Mouse (Mus musculus) heart, embryonic 13.5 days (tissue): ENCODE results near the gene Gopc. TPM values are rescaled to one million over a fixed set of nuclear protein-coding genes. Genes with fewer than 3 reads are reported as not detected.
"Not testable (repeated sequence)": the region's sequence is repeated elsewhere in the genome, so short reads cannot be mapped to it uniquely, and the experiment has no call there.

ENCODE experiments used
- ATAC-seq: fragments of 200-750 bp; cut with Nextera tagmentation; 2 replicates; pipeline ENCODE4 v1.8.0; 2017; ENCODE audit warnings: moderate TSS enrichment; ENCODE audit not compliant: insufficient number of reproducible peaks, low FRiP score, low TSS enrichment; ENCODE audit errors: extremely low read depth
- H3K27ac ChIP-seq: fragments of 300-500 bp; sonication (generic); replicated peaks from 2 replicates; pipeline ENCODE4 v1.5.1; 2015; ENCODE audit warnings: moderate library complexity, mild to moderate bottlenecking, inconsistent platforms
- H3K27me3 ChIP-seq: fragments of 300-500 bp; sonication (generic); replicated peaks from 2 replicates; pipeline ENCODE4 v1.6.1; 2015; ENCODE audit warnings: mild to moderate bottlenecking, inconsistent platforms
- H3K36me3 ChIP-seq: fragments of 300-500 bp; sonication (generic); 2 replicates; pipeline ENCODE4 v1.6.1; 2015; ENCODE audit warnings: mild to moderate bottlenecking, inconsistent platforms
- H3K4me1 ChIP-seq: fragments of 300-500 bp; sonication (generic); 2 replicates; pipeline ENCODE4 v1.6.1; 2015; ENCODE audit warnings: inconsistent platforms
- H3K4me2 ChIP-seq: fragments of 300-500 bp; sonication (generic); 2 replicates; pipeline ENCODE4 v1.6.1; 2015; ENCODE audit warnings: inconsistent platforms, mild to moderate bottlenecking, moderate library complexity
- H3K4me3 ChIP-seq: fragments of 300-500 bp; sonication (generic); 2 replicates; pipeline ENCODE4 v1.5.1; 2015; ENCODE audit warnings: moderate library complexity, mild to moderate bottlenecking, inconsistent platforms
- H3K9ac ChIP-seq: fragments of 300-500 bp; sonication (generic); 2 replicates; pipeline ENCODE4 v1.6.1; 2015; ENCODE audit warnings: inconsistent platforms, mild to moderate bottlenecking, moderate library complexity
- H3K9me3 ChIP-seq: fragments of 300-500 bp; sonication (generic); 2 replicates; pipeline ENCODE4 v1.6.1; 2016; ENCODE audit warnings: inconsistent platforms
- WGBS: fragments of 180-500 bp; shearing (Covaris S2); methylation state at CpG from one replicate; pipeline ENCODE4 v1.1.7; 2015; ENCODE audit warnings: mixed read lengths; 5-methylcytosine and 5-hydroxymethylcytosine counted together
- polyA plus RNA-seq: library from polyadenylated mRNA; unstranded; fragments of >200 nt; fragmentation: Nextera tagmentation; extraction: Ambion mirVana; gene quantifications from 2 replicates; pipeline ENCODE4 v1.2.1, GENCODE M21; 2015

Gene Gopc
- polyA plus RNA-seq, 1 experiment from 2014 or later: 12.4 TPM

GRCm38 (mm10) chr10:52293921-52294577, 87.9 kb downstream of the Gopc start:
- Histone ChIP-seq H3K4me3 (no peak overlapping the region), H3K4me1 (peaks cover 12% of the 10 kb centered on the region; the same call in 1 of the 2 replicates), H3K36me3 (0 out of 2 replicates have a peak, but pooled peaks cover 2% of the 10 kb centered on the region), H3K4me2 (no peak overlapping the region), H3K9me3 (no peaks in the 10 kb centered on the region), H3K9ac (no peak overlapping the region), H3K27me3 (no peaks in the 10 kb centered on the region), H3K27ac (no peak overlapping the region)
- WGBS: 59% methylated on average over 4 of the region's 4 CpGs
- ATAC-seq: no peak

- not testable (repeated sequence) for ATAC-seq, H3K9ac ChIP-seq, H3K27me3 ChIP-seq, H3K4me1 ChIP-seq, H3K4me2 ChIP-seq, H3K9me3 ChIP-seq, H3K36me3 ChIP-seq, H3K4me3 ChIP-seq, H3K27ac ChIP-seq
- WGBS: 53% methylated on average over 1 of the region's 1 CpGs
These were observed 89.5 kb downstream of the Gopc start for GRCm38 (mm10) chr10:52292391-52292790.

- H3K4me1 ChIP-seq: peaks cover 3% of the 10 kb centered on the region; the same call in 1 of the 2 replicates
- no peak overlapping the region for H3K4me2 ChIP-seq
- no peak overlapping the region for H3K27ac ChIP-seq
- no peaks in the 10 kb centered on the region for H3K27me3 ChIP-seq
- H3K4me3 ChIP-seq: no peak overlapping the region
- H3K9me3 ChIP-seq: no peaks in the 10 kb centered on the region
- no peak overlapping the region for H3K9ac ChIP-seq
- 0 out of 2 replicates have a peak, but pooled peaks cover 7% of the 10 kb centered on the region for H3K36me3 ChIP-seq
- WGBS: 80% methylated on average over 3 of the region's 3 CpGs
- ATAC-seq: no peak
These were observed 92.7 kb downstream of the Gopc start for GRCm38 (mm10) chr10:52289261-52289660.

GRCm38 (mm10) chr10:52287852-52288533, 93.9 kb downstream of the Gopc start:
- H3K4me2 ChIP-seq: no peak overlapping the region
- H3K4me1 ChIP-seq: no peaks in the 10 kb centered on the region; the same call in 1 of the 2 replicates
- H3K9ac ChIP-seq: no peak overlapping the region
- WGBS: 72% methylated on average over 5 of the region's 5 CpGs
- no peak for ATAC-seq
- H3K27ac ChIP-seq: no peak overlapping the region
- H3K27me3 ChIP-seq: no peaks in the 10 kb centered on the region
- H3K36me3 ChIP-seq: 0 out of 2 replicates have a peak, but pooled peaks cover 9% of the 10 kb centered on the region
- no peaks in the 10 kb centered on the region for H3K9me3 ChIP-seq
- no peak overlapping the region for H3K4me3 ChIP-seq

Other genes with a start within 250 kb of the Gopc start
- not detected in 2 replicates for gene Ros1, start 186.9 kb downstream of the Gopc start, polyA plus RNA-seq
- 8.0 and 8.5 TPM in 2 replicates for gene Dcbld1, start 148.5 kb downstream of the Gopc start, polyA plus RNA-seq
- not detected in 2 replicates for gene Gm26741, start 23.4 kb downstream of the Gopc start, polyA plus RNA-seq
- gene Nepn, start 6.8 kb upstream of the Gopc start, polyA plus RNA-seq: 0.08 TPM in 1 of 2 replicates, not detected in the other
- 8.1 and 8.5 TPM in 2 replicates for gene Nus1, start 35.4 kb upstream of the Gopc start, polyA plus RNA-seq